Mouse (Mus musculus) liver, embryonic 11.5 days (tissue): ENCODE data around the gene Klkb1. TPM values are rescaled to one million over a fixed set of nuclear protein-coding genes. Genes with fewer than 3 reads are reported as not detected.

Experiments used
- ATAC-seq: fragments of 200-750 bp; cut with Nextera tagmentation; replicated peaks from 2 replicates; pipeline ENCODE4 v1.8.0; 2017; ENCODE audit warnings: moderate number of reproducible peaks, mild to moderate bottlenecking, moderate TSS enrichment, moderate library complexity; ENCODE audit not compliant: low FRiP score
- DNase-seq: peaks from one replicate; pipeline ENCODE4 v3.0.0-alpha.2; 2017; ENCODE audit warnings: low spot score
- H3K27ac ChIP-seq: fragments of 300-500 bp; sonication (generic); 2 replicates; pipeline ENCODE4 v1.5.1; 2014; ENCODE audit warnings: mild to moderate bottlenecking, low read depth, low read length, control low read depth
- H3K27me3 ChIP-seq: fragments of 300-500 bp; sonication (generic); replicated peaks from 2 replicates; pipeline ENCODE4 v1.6.1; 2014; ENCODE audit warnings: low read length, mixed read lengths; ENCODE audit not compliant: control insufficient read depth, insufficient read depth
- H3K36me3 ChIP-seq: fragments of 300-500 bp; sonication (generic); 2 replicates; pipeline ENCODE4 v1.6.1; 2014; ENCODE audit warnings: mild to moderate bottlenecking, low read length, moderate library complexity, mixed read lengths; ENCODE audit not compliant: control insufficient read depth, insufficient read depth
- H3K4me1 ChIP-seq: fragments of 300-500 bp; sonication (generic); replicated peaks from 2 replicates; pipeline ENCODE4 v1.6.1; 2014; ENCODE audit warnings: low read length, mixed read lengths; ENCODE audit not compliant: control insufficient read depth, insufficient read depth
- H3K4me2 ChIP-seq: fragments of 300-500 bp; sonication (generic); 2 replicates; pipeline ENCODE4 v1.6.1; 2014; ENCODE audit warnings: mild to moderate bottlenecking, control low read depth, moderate library complexity
- H3K4me3 ChIP-seq: fragments of 300-500 bp; sonication (generic); 2 replicates; pipeline ENCODE4 v1.5.1; 2014; ENCODE audit warnings: low read depth, low read length, control low read depth
- H3K9ac ChIP-seq: fragments of 300-500 bp; sonication (generic); 2 replicates; pipeline ENCODE4 v1.6.1; 2014; ENCODE audit warnings: low read depth, low read length, control low read depth
- H3K9me3 ChIP-seq: fragments of 300-500 bp; sonication (generic); 2 replicates; pipeline ENCODE4 v1.6.1; 2016; ENCODE audit warnings: low read length, inconsistent platforms, mixed read lengths; ENCODE audit not compliant: control insufficient read depth
- WGBS: fragments of 180-500 bp; shearing (Covaris S2); extraction: QIAGEN DNeasy Blood & Tissue Kit; methylation state at CpG from one replicate; pipeline ENCODE4 v1.1.7; 2014; 5-methylcytosine and 5-hydroxymethylcytosine counted together
- polyA plus RNA-seq: library from polyadenylated mRNA; unstranded; fragments of >200 nt; fragmentation: Nextera tagmentation; extraction: Ambion mirVana; gene quantifications from 2 replicates; pipeline ENCODE4 v1.2.1, GENCODE M21; 2014

The Klkb1 gene
- polyA plus RNA-seq, 1 experiment from 2014 or later: 0.41 TPM

DNA sequence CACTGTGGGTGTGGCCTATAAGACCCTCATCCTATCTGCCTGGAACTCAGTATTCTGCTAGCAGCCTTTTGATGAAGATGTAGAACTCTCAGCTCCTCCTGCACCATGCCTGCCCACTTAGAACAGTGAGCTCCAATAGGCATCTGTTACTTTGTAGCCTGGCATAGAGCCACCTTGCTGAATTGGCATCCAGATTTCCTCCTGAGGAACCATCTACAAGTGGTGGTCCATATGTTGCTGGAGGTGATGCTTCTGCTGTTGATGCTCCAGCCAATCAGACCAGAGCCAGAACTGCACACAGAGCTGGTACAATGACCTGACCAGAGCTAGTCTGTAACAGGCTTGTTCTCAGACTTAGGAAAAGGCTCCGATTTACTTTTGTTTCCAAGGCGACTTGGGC lies 2.9 kb downstream of the Klkb1 start:
- H3K4me1 ChIP-seq: no peaks in the 10 kb centered on the region
- H3K27ac ChIP-seq: no peak overlapping the region
- no peaks in the 10 kb centered on the region for H3K27me3 ChIP-seq
- ATAC-seq: no peak
- H3K4me3 ChIP-seq: no peak overlapping the region
- 80% methylated on average over 2 of the region's 2 CpGs for WGBS
- H3K9me3 ChIP-seq: no peaks in the 10 kb centered on the region
- DNase-seq: no peak
- H3K9ac ChIP-seq: no peak overlapping the region
- no peak overlapping the region for H3K4me2 ChIP-seq
- no peaks in the 10 kb centered on the region for H3K36me3 ChIP-seq

DNA sequence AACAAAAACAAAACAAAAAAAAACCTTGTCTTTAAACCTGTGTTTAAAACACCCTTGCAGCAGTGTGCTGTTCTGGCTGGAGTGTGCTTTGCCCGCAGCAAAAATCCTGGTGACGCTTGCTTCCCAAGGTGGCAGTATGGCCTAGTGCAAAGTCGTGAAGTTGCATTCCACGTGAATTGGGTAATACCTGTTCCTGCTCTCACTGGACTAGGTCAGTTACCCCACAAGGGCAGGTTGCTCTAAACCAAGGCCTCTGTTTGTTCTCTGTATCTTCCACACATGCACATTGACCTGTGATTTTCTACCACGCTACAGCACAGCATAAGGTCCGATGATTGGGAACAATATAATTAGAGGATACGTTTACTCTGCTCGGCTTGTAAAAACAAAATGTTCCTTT lies 13.0 kb downstream of the Klkb1 start:
- Histone ChIP-seq H3K4me1 (no peaks in the 10 kb centered on the region), H3K4me3 (no peak overlapping the region), H3K9me3 (no peaks in the 10 kb centered on the region), H3K27ac (no peak overlapping the region), H3K4me2 (no peak overlapping the region), H3K36me3 (no peaks in the 10 kb centered on the region), H3K9ac (no peak overlapping the region), H3K27me3 (no peaks in the 10 kb centered on the region)
- ATAC-seq (no peak), DNase-seq (no peak)
- WGBS: 74% methylated on average over 8 of the region's 8 CpGs

DNA sequence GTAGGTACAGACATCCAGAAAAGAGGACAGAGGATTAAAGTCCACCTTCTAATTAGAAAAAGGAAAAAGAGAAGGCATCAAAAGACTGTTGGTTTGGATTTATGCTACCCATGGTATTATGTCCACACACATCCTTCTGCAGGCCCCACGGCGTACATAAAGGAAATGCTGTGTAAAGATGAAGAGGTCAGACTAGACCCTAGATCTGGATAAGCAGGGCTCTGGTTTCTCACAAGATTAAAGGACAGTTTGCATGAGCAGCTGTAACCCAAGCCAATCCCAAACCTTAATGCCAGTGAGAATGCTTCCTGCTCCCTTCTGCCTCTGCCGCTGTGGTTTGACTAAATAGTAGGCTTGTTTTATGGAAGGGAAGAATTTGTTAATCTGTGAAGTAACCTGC lies 17.2 kb downstream of the Klkb1 start:
- Histone ChIP-seq H3K9me3 (no peaks in the 10 kb centered on the region), H3K36me3 (no peaks in the 10 kb centered on the region), H3K4me1 (no peaks in the 10 kb centered on the region), H3K4me2 (no peak overlapping the region), H3K4me3 (no peak overlapping the region), H3K27ac (no peak overlapping the region), H3K9ac (no peak overlapping the region), H3K27me3 (no peaks in the 10 kb centered on the region)
- 79% methylated on average over 3 of the region's 3 CpGs for WGBS
- ATAC-seq: no peak
- DNase-seq: no peak

DNA sequence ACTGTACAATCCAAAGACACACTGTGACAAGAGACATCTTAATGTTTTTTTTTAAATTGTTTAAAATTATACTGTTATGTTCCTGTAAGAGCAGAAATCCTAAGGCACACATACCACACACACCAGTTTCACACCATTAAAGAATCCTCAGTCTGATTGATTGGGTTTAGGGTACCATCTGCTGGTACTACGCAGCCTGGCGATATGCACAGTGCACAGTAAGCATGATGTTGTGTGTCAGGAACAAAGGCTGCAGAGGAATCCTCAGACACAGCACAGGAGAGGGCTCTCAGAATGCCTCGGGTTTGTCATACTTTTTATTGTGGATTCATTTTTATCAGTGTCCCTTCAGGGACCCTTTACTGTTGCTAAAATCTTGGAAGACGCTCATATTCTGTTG lies 20.3 kb downstream of the Klkb1 start:
- Histone ChIP-seq H3K4me1 (no peaks in the 10 kb centered on the region), H3K36me3 (no peaks in the 10 kb centered on the region), H3K27me3 (no peaks in the 10 kb centered on the region), H3K9ac (no peak overlapping the region), H3K4me3 (no peak overlapping the region), H3K9me3 (no peaks in the 10 kb centered on the region), H3K27ac (no peak overlapping the region), H3K4me2 (no peak overlapping the region)
- DNase-seq (no peak), ATAC-seq (no peak)
- 81% methylated on average over 4 of the region's 4 CpGs for WGBS

DNA sequence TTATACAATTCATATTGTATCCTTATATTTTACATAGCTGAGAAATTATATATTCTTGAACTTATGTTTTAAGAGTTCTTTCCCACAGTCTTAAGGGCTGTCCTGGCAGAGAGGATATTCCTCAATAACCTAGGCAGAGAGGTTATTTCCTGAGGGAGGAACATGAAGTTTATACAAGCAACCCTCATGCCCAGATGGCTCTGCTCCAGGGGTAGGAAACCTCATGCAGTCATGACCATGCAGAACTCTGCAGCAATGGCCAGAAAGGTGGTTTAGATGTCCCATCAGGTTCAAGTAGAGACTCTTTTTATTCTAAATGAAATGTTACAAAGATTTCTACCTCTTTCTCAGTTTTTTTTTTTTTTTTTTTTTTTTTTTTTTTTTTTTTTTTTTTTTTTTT lies 25.6 kb downstream of the Klkb1 start:
- H3K4me2 ChIP-seq: no peak overlapping the region
- H3K4me1 ChIP-seq: no peaks in the 10 kb centered on the region
- H3K27me3 ChIP-seq: no peaks in the 10 kb centered on the region
- no peak overlapping the region for H3K4me3 ChIP-seq
- H3K9me3 ChIP-seq: no peaks in the 10 kb centered on the region
- no peak overlapping the region for H3K9ac ChIP-seq
- no peak for DNase-seq
- H3K27ac ChIP-seq: no peak overlapping the region
- no peaks in the 10 kb centered on the region for H3K36me3 ChIP-seq
- ATAC-seq: no peak

DNA sequence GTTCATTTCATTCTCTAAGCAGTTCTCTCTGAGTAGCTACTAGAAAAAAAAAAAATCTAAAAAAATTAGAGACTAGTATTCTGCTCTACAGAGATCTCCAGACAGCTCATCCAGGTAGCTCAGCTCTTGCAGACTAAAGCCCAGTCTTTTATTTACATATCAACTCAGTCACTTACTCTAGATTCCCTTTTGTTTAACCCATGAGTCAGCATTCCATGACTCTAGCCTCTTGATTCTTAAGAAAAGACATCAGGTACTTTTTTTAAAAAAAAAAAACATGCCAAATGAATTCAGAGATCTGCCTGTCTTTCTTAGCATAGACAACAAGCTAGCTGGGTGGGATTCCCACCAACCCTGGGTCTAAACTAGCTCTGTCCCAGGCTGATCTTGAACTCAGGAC lies 26.2 kb downstream of the Klkb1 start:
- no peak for ATAC-seq

DNA sequence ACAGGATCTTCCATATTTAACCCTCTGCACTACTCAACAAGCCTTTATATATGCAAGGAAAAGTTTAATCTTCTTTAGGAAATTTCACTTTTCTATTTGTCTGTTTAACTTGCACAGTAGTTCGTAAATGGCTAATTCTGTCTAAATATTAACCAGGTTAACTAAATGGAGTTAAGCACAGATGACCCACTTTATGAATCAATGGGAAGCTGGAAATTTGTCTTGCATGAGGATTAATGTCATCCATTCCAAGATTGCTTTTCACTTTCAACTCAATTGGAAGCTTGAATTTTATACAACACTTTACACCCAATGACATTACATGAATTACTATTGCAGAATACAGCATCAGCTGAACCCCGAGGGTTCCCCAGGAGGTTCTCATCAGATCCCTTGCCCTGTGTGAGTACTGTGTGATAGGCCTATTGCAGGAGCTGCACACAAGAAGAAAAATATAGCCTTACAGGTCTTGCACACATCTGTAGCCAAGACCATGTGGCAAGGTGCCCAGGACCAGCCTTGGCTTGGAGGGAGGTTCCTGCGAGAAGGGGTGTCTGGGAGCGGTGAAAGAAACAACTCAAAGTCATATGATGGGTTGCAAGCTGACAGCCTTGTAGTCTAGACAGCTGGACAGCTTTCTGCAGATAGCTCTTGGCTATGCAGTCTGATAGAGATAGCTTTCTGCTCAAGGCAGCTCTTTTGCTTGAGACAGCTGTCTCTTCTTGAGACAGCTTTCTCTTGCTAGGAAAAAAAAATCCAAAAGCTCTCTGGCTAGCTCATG lies 26.9 kb downstream of the Klkb1 start:
- 84% methylated on average over 4 of the region's 4 CpGs for WGBS
- Histone ChIP-seq H3K4me3 (no peak overlapping the region), H3K27ac (no peak overlapping the region), H3K27me3 (no peaks in the 10 kb centered on the region), H3K4me2 (no peak overlapping the region), H3K9ac (no peak overlapping the region), H3K9me3 (no peaks in the 10 kb centered on the region), H3K36me3 (no peaks in the 10 kb centered on the region), H3K4me1 (no peaks in the 10 kb centered on the region)
- no peak for DNase-seq
- ATAC-seq: no peak

More for the DNA sequence above, 26.2 kb downstream of the Klkb1 start:
- Histone ChIP-seq H3K4me3 (no peak overlapping the region), H3K27me3 (no peaks in the 10 kb centered on the region), H3K36me3 (no peaks in the 10 kb centered on the region), H3K9me3 (no peaks in the 10 kb centered on the region), H3K27ac (no peak overlapping the region), H3K4me1 (no peaks in the 10 kb centered on the region), H3K9ac (no peak overlapping the region), H3K4me2 (no peak overlapping the region)
- no peak for DNase-seq

DNA sequence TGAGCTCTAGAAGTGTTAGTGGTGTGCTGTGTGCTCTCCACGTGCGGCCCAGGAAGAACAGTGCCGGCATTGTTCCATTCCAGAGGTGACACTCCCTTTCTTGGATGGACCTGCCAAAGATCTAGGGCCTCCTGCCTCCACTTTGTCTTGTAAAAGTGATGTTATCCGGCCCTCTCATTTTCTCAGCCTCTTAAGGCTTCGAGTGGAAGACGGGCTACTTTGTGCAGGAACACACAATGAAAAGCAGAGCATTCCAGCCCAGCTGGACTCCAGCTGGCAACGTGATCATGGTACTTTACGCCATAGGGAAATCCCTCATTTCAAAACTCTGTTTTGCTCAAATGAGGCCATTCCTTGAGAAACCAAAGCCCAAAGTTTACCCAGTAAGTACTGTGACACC lies 27.7 kb downstream of the Klkb1 start:
- H3K4me2 ChIP-seq: no peak overlapping the region
- DNase-seq (no peak), ATAC-seq (no peak)
- no peaks in the 10 kb centered on the region for H3K4me1 ChIP-seq
- no peaks in the 10 kb centered on the region for H3K9me3 ChIP-seq
- H3K27ac ChIP-seq: no peak overlapping the region
- H3K36me3 ChIP-seq: no peaks in the 10 kb centered on the region
- WGBS: 78% methylated on average over 8 of the region's 8 CpGs
- H3K9ac ChIP-seq: no peak overlapping the region
- no peak overlapping the region for H3K4me3 ChIP-seq
- H3K27me3 ChIP-seq: no peaks in the 10 kb centered on the region

DNA sequence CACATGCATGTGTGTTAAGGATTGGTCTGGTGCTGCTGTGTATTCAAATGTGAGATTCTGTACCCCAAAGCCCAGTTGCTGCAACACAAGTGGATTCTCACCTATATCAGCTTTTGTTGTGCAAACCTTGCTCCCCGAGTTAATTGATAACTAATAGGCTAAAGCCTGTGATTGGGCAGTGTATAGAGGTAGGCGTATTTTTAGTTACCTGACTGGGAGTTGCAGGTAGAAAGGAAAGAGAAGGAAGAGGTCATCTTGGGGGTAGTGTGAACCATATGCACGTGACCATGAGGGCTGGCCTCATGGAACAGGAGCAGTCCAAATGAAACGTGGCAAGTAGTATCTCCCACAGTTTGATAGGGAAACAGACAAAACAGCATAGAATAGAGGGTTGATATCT lies 29.7 kb downstream of the Klkb1 start:
- ATAC-seq: peak; percentile 15; the same call in 1 of the 2 replicates
- no peak for DNase-seq
- WGBS: 68% methylated on average over 4 of the region's 4 CpGs

More for the DNA sequence above, 29.7 kb downstream of the Klkb1 start:
- no peaks in the 10 kb centered on the region for H3K27me3 ChIP-seq
- no peak overlapping the region for H3K27ac ChIP-seq
- no peak overlapping the region for H3K9ac ChIP-seq
- H3K4me3 ChIP-seq: no peak overlapping the region
- H3K4me1 ChIP-seq: no peaks in the 10 kb centered on the region
- H3K9me3 ChIP-seq: no peaks in the 10 kb centered on the region
- H3K36me3 ChIP-seq: no peaks in the 10 kb centered on the region
- H3K4me2 ChIP-seq: no peak overlapping the region
